Comparison of ENCODE assay signal across 23 mouse cellular contexts in genomic region chr1:122454881-122455280, GRCm38 (mm10).
"Had no signal": no experiment of that assay in that cellular context is flagged by ENCODE, and none has a peak within 500 bp of the region (broad histone marks: within the 10 kb centered on the region; RNA-seq: fewer than 3 reads in every experiment).

No protein-coding gene starts in this region.

- H3K4me3 ChIP-seq: layer of hippocampus, adult 2 months; limb, embryonic 12.5 days; limb, embryonic 15.5 days; megakaryocyte, embryonic 14.5 days; midbrain, embryonic 10.5 days had no signal

- ATAC-seq: intestine, postnatal 0 days; liver, postnatal 0 days; lung, postnatal 0 days had no signal

- H3K9me3 ChIP-seq: limb, embryonic 12.5 days; limb, embryonic 15.5 days; megakaryocyte, embryonic 14.5 days; midbrain, embryonic 10.5 days had no signal

- DNase-seq: kidney, postnatal 25 days; layer of hippocampus, adult 9-11 months; layer of hippocampus, postnatal 36 days; left cerebral cortex, postnatal 4 days; liver, postnatal 0 days; lung, embryonic 14.5 days; lung, postnatal 36 days; midbrain, embryonic 14.5 days; retina, postnatal 1 day; right cerebral cortex, postnatal 25 days; spleen, adult 18-20 months; thymus, adult 18-20 months; thymus, postnatal 36 days had no signal

- H3K4me2 ChIP-seq: limb, embryonic 12.5 days; limb, embryonic 15.5 days; liver, embryonic 11.5 days; lung, embryonic 14.5 days had no signal

- H3K9ac ChIP-seq: limb, embryonic 12.5 days; limb, embryonic 15.5 days; liver, embryonic 14.5 days; liver, postnatal 0 days; lung, embryonic 14.5 days had no signal

- H3K27ac ChIP-seq: kidney, postnatal 0 days; layer of hippocampus, adult 2 months; limb, embryonic 12.5 days; limb, embryonic 15.5 days; liver, embryonic 14.5 days; midbrain, embryonic 10.5 days had no signal

- H3K36me3 ChIP-seq: limb, embryonic 12.5 days; limb, embryonic 15.5 days; midbrain, embryonic 10.5 days had no signal

- H3K27me3 ChIP-seq: limb, embryonic 12.5 days; limb, embryonic 15.5 days; megakaryocyte, embryonic 14.5 days had no signal

- H3K4me1 ChIP-seq: limb, embryonic 12.5 days; megakaryocyte, embryonic 14.5 days; midbrain, embryonic 10.5 days had no signal
